Mouse (Mus musculus) brain, adult 2 months (tissue): ENCODE measurements around the gene 6430548M08Rik.

Experiments
- DNase-seq: peaks from one replicate; pipeline ENCODE4 v3.0.0; 2011; ENCODE audit warnings: low read depth, low spot score

6430548M08Rik gene

GRCm38 (mm10) chr8:120104721-120105272 lies 9.2 kb upstream of the 6430548M08Rik start:
- DNase-seq: no peak

- DNase-seq: no peak
These were observed 4.8 kb upstream of the 6430548M08Rik start for GRCm38 (mm10) chr8:120109149-120109548.

GRCm38 (mm10) chr8:120110966-120111365 lies 3.0 kb upstream of the 6430548M08Rik start:
- no peak for DNase-seq

- no peak for DNase-seq
These were observed 2.6 kb upstream of the 6430548M08Rik start for GRCm38 (mm10) chr8:120111382-120111781.

- no peak for DNase-seq
These were observed 1.4 kb upstream of the 6430548M08Rik start for GRCm38 (mm10) chr8:120112535-120112934.

GRCm38 (mm10) chr8:120113306-120113705 lies 646 bp upstream of the 6430548M08Rik start:
- no peak for DNase-seq

- peak; percentile 81 for DNase-seq
These were observed 426 bp downstream of the 6430548M08Rik start for GRCm38 (mm10) chr8:120114315-120114841.

GRCm38 (mm10) chr8:120116600-120116999 lies 2.6 kb downstream of the 6430548M08Rik start:
- DNase-seq: no peak

- DNase-seq: no peak
These were observed 4.2 kb downstream of the 6430548M08Rik start for GRCm38 (mm10) chr8:120118162-120118561.

GRCm38 (mm10) chr8:120118847-120119246 lies 4.9 kb downstream of the 6430548M08Rik start:
- DNase-seq: peak; percentile 74

- DNase-seq: no peak
These were observed 5.5 kb downstream of the 6430548M08Rik start for GRCm38 (mm10) chr8:120119429-120119828.

GRCm38 (mm10) chr8:120119931-120120330 lies 6.0 kb downstream of the 6430548M08Rik start:
- DNase-seq: peak; percentile 39

- peak; percentile 71 for DNase-seq
These were observed 7.0 kb downstream of the 6430548M08Rik start for GRCm38 (mm10) chr8:120120951-120121350.

GRCm38 (mm10) chr8:120124261-120124660 lies 10.3 kb downstream of the 6430548M08Rik start:
- DNase-seq: no peak

GRCm38 (mm10) chr8:120124836-120125389 lies 11.0 kb downstream of the 6430548M08Rik start:
- no peak for DNase-seq

- DNase-seq: no peak
These were observed 12.6 kb downstream of the 6430548M08Rik start for GRCm38 (mm10) chr8:120126357-120127161.

GRCm38 (mm10) chr8:120129547-120129946 lies 15.6 kb downstream of the 6430548M08Rik start:
- peak; percentile 74 for DNase-seq

GRCm38 (mm10) chr8:120131158-120131557 lies 17.2 kb downstream of the 6430548M08Rik start:
- no peak for DNase-seq

- peak; percentile 98 for DNase-seq
These were observed 19.2 kb downstream of the 6430548M08Rik start for GRCm38 (mm10) chr8:120133169-120133568.

GRCm38 (mm10) chr8:120135687-120136086 lies 21.7 kb downstream of the 6430548M08Rik start:
- no peak for DNase-seq

- peak; percentile 96 for DNase-seq
These were observed 22.7 kb downstream of the 6430548M08Rik start for GRCm38 (mm10) chr8:120136618-120137017.

- no peak for DNase-seq
These were observed 25.0 kb downstream of the 6430548M08Rik start for GRCm38 (mm10) chr8:120138958-120139357.
